Mouse (Mus musculus) C2C12 (cell line): ENCODE measurements around the gene Abhd10.

Experiments
- CEBPB ChIP-seq: IDR thresholded peaks from one replicate; pipeline ENCODE4 v1.6.1; 2011; ENCODE audit warnings: low read depth, mild to moderate bottlenecking, control low read depth, moderate library complexity
- CTCF ChIP-seq: IDR thresholded peaks from one replicate; pipeline ENCODE4 v1.5.1; 2011; ENCODE audit not compliant: control insufficient read depth, insufficient read depth, insufficient read length
- MAX ChIP-seq: IDR thresholded peaks from one replicate; pipeline ENCODE4 v1.6.1; 2011; ENCODE audit warnings: mild to moderate bottlenecking, control low read depth
- MYOG ChIP-seq: IDR thresholded peaks from one replicate; pipeline ENCODE4 v1.6.1; 2011; ENCODE audit not compliant: control insufficient read depth, insufficient read length; ENCODE audit errors: extremely low read depth
- USF1 ChIP-seq: IDR thresholded peaks from one replicate; pipeline ENCODE4 v1.6.1; 2011; ENCODE audit warnings: low read depth, mild to moderate bottlenecking, control low read depth, moderate library complexity

GRCm38 (mm10) chr16:45729163-45729562 is 13.6 kb downstream of the Abhd10 start:
- no peak for TF ChIP-seq MYOG
- no peak for TF ChIP-seq CTCF
- no peak for TF ChIP-seq CEBPB
- no peak for TF ChIP-seq USF1
- no peak for TF ChIP-seq MAX
